Mouse (Mus musculus): Measurements from ENCODE around the gene Defb26. TPM values are rescaled to one million over a fixed set of nuclear protein-coding genes. Genes with fewer than 3 reads are reported as not detected.

Defb26 gene
- polyA plus RNA-seq (2014; fragmentation: Illumina TruSeq; extraction: RNeasy Lipid Tissue Mini Kit (QIAGEN cat#74804); ENCODE audit: low read depth, low replicate concordance): not detected

GRCm38 (mm10) chr2:152511592-152511991, at the start of gene Defb26:
Defb26 (minus strand) TSS chr2:152511692.

GRCm38 (mm10) chr2:152539944-152540710, 28.6 kb upstream of the Defb26 start, which contains the start of gene Defb29:
Defb29 (minus strand) TSS chr2:152540098.

GRCm38 (mm10) chr2:152517981-152518380, 6.5 kb upstream of the Defb26 start, which contains the start of gene Defb28:
Defb28 (plus strand) TSS chr2:152518255.

GRCm38 (mm10) chr2:152490038-152490437, 21.5 kb downstream of the Defb26 start, which contains the start of gene Defb22:
Defb22 (minus strand) TSS chr2:152490138.

GRCm38 (mm10) chr2:152476763-152477162, 34.7 kb downstream of the Defb26 start, which contains the start of gene Defb20:
Defb20 (plus strand) TSS chr2:152477063.

GRCm38 (mm10) chr2:152464570-152465150, 46.8 kb downstream of the Defb26 start, which contains the start of gene Defb23:
Defb23 (minus strand) TSS chr2:152464620.

Other genes starting within 250 kb of the Defb26 start
- gene Tbc1d20, start 217.9 kb downstream of the Defb26 start, polyA plus RNA-seq (2014; fragmentation: Illumina TruSeq; extraction: RNeasy Lipid Tissue Mini Kit (QIAGEN cat#74804); ENCODE audit: low read depth, low replicate concordance): 43.6 TPM
- gene Rbck1, start 179.0 kb downstream of the Defb26 start, polyA plus RNA-seq (2014; fragmentation: Illumina TruSeq; extraction: RNeasy Lipid Tissue Mini Kit (QIAGEN cat#74804); ENCODE audit: low read depth, low replicate concordance): 0.56 TPM
- not detected for gene Trib3, start 167.7 kb downstream of the Defb26 start, polyA plus RNA-seq (2014; fragmentation: Illumina TruSeq; extraction: RNeasy Lipid Tissue Mini Kit (QIAGEN cat#74804); ENCODE audit: low read depth, low replicate concordance)
- gene Nrsn2, start 135.1 kb downstream of the Defb26 start, polyA plus RNA-seq (2014; fragmentation: Illumina TruSeq; extraction: RNeasy Lipid Tissue Mini Kit (QIAGEN cat#74804); ENCODE audit: low read depth, low replicate concordance): not detected
- gene Sox12, start 113.6 kb downstream of the Defb26 start, polyA plus RNA-seq (2014; fragmentation: Illumina TruSeq; extraction: RNeasy Lipid Tissue Mini Kit (QIAGEN cat#74804); ENCODE audit: low read depth, low replicate concordance): 0.66 TPM
- 2.5 TPM for gene Zcchc3, start 96.7 kb downstream of the Defb26 start, polyA plus RNA-seq (2014; fragmentation: Illumina TruSeq; extraction: RNeasy Lipid Tissue Mini Kit (QIAGEN cat#74804); ENCODE audit: low read depth, low replicate concordance)
- gene 6820408C15Rik, start 96.1 kb downstream of the Defb26 start, polyA plus RNA-seq (2014; fragmentation: Illumina TruSeq; extraction: RNeasy Lipid Tissue Mini Kit (QIAGEN cat#74804); ENCODE audit: low read depth, low replicate concordance): 73.2 TPM
- not detected for gene Defb23, start 47.1 kb downstream of the Defb26 start, polyA plus RNA-seq (2014; fragmentation: Illumina TruSeq; extraction: RNeasy Lipid Tissue Mini Kit (QIAGEN cat#74804); ENCODE audit: low read depth, low replicate concordance)
- gene Defb20, start 34.6 kb downstream of the Defb26 start, polyA plus RNA-seq (2014; fragmentation: Illumina TruSeq; extraction: RNeasy Lipid Tissue Mini Kit (QIAGEN cat#74804); ENCODE audit: low read depth, low replicate concordance): not detected
- gene Defb22, start 21.6 kb downstream of the Defb26 start, polyA plus RNA-seq (2014; fragmentation: Illumina TruSeq; extraction: RNeasy Lipid Tissue Mini Kit (QIAGEN cat#74804); ENCODE audit: low read depth, low replicate concordance): 1.5 TPM
- gene Defb28, start 6.6 kb upstream of the Defb26 start, polyA plus RNA-seq (2014; fragmentation: Illumina TruSeq; extraction: RNeasy Lipid Tissue Mini Kit (QIAGEN cat#74804); ENCODE audit: low read depth, low replicate concordance): 3.7 TPM
- not detected for gene Defb29, start 28.4 kb upstream of the Defb26 start, polyA plus RNA-seq (2014; fragmentation: Illumina TruSeq; extraction: RNeasy Lipid Tissue Mini Kit (QIAGEN cat#74804); ENCODE audit: low read depth, low replicate concordance)
- not detected for gene Gm17416, start 57.6 kb upstream of the Defb26 start, polyA plus RNA-seq (2014; fragmentation: Illumina TruSeq; extraction: RNeasy Lipid Tissue Mini Kit (QIAGEN cat#74804); ENCODE audit: low read depth, low replicate concordance)
- 9.7 TPM for gene Defb21, start 61.1 kb upstream of the Defb26 start, polyA plus RNA-seq (2014; fragmentation: Illumina TruSeq; extraction: RNeasy Lipid Tissue Mini Kit (QIAGEN cat#74804); ENCODE audit: low read depth, low replicate concordance)
- gene Defb19, start 68.6 kb upstream of the Defb26 start, polyA plus RNA-seq (2014; fragmentation: Illumina TruSeq; extraction: RNeasy Lipid Tissue Mini Kit (QIAGEN cat#74804); ENCODE audit: low read depth, low replicate concordance): 297 TPM
- 22.0 TPM for gene Defb45, start 87.7 kb upstream of the Defb26 start, polyA plus RNA-seq (2014; fragmentation: Illumina TruSeq; extraction: RNeasy Lipid Tissue Mini Kit (QIAGEN cat#74804); ENCODE audit: low read depth, low replicate concordance)
- gene Defb36, start 92.6 kb upstream of the Defb26 start, polyA plus RNA-seq (2014; fragmentation: Illumina TruSeq; extraction: RNeasy Lipid Tissue Mini Kit (QIAGEN cat#74804); ENCODE audit: low read depth, low replicate concordance): 3.6 TPM
- not detected for gene Defb25, start 111.4 kb upstream of the Defb26 start, polyA plus RNA-seq (2014; fragmentation: Illumina TruSeq; extraction: RNeasy Lipid Tissue Mini Kit (QIAGEN cat#74804); ENCODE audit: low read depth, low replicate concordance)
- gene Rem1, start 115.3 kb upstream of the Defb26 start, polyA plus RNA-seq (2014; fragmentation: Illumina TruSeq; extraction: RNeasy Lipid Tissue Mini Kit (QIAGEN cat#74804); ENCODE audit: low read depth, low replicate concordance): 0.24 TPM
- 21.1 TPM for gene H13, start 157.8 kb upstream of the Defb26 start, polyA plus RNA-seq (2014; fragmentation: Illumina TruSeq; extraction: RNeasy Lipid Tissue Mini Kit (QIAGEN cat#74804); ENCODE audit: low read depth, low replicate concordance)
- 91.3 TPM for gene Mcts2, start 175.3 kb upstream of the Defb26 start, polyA plus RNA-seq (2014; fragmentation: Illumina TruSeq; extraction: RNeasy Lipid Tissue Mini Kit (QIAGEN cat#74804); ENCODE audit: low read depth, low replicate concordance)
- 1.1 TPM for gene Id1, start 224.6 kb upstream of the Defb26 start, polyA plus RNA-seq (2014; fragmentation: Illumina TruSeq; extraction: RNeasy Lipid Tissue Mini Kit (QIAGEN cat#74804); ENCODE audit: low read depth, low replicate concordance)
- gene Cox4i2, start 242.5 kb upstream of the Defb26 start, polyA plus RNA-seq (2014; fragmentation: Illumina TruSeq; extraction: RNeasy Lipid Tissue Mini Kit (QIAGEN cat#74804); ENCODE audit: low read depth, low replicate concordance): not detected